Mouse (Mus musculus) midbrain, embryonic 12.5 days (tissue): ENCODE results near the gene Pcsk5. TPM values are rescaled to one million over a fixed set of nuclear protein-coding genes. Genes with fewer than 3 reads are reported as not detected.

ENCODE experiments used
- ATAC-seq: fragments of 200-750 bp; cut with Nextera tagmentation; 2 replicates; pipeline ENCODE4 v1.8.0; 2017; ENCODE audit warnings: low read depth, moderate TSS enrichment, moderate library complexity; ENCODE audit not compliant: low FRiP score
- H3K27ac ChIP-seq: fragments of 300-500 bp; sonication (generic); replicated peaks from 2 replicates; pipeline ENCODE4 v1.5.1; 2016; ENCODE audit warnings: mild to moderate bottlenecking
- H3K27me3 ChIP-seq: fragments of 300-500 bp; sonication (generic); 2 replicates; pipeline ENCODE4 v1.6.1; 2016; ENCODE audit warnings: mild to moderate bottlenecking
- H3K36me3 ChIP-seq: fragments of 300-500 bp; sonication (generic); 2 replicates; pipeline ENCODE4 v1.6.1; 2016
- H3K4me1 ChIP-seq: fragments of 300-500 bp; sonication (generic); 2 replicates; pipeline ENCODE4 v1.6.1; 2016
- H3K4me2 ChIP-seq: fragments of 300-500 bp; sonication (generic); replicated peaks from 2 replicates; pipeline ENCODE4 v1.6.1; 2016; ENCODE audit warnings: mild to moderate bottlenecking, moderate library complexity
- H3K4me3 ChIP-seq: fragments of 300-500 bp; sonication (generic); 2 replicates; pipeline ENCODE4 v1.5.1; 2016; ENCODE audit warnings: mild to moderate bottlenecking
- H3K9ac ChIP-seq: fragments of 300-500 bp; sonication (generic); replicated peaks from 2 replicates; pipeline ENCODE4 v1.6.1; 2016; ENCODE audit warnings: mild to moderate bottlenecking, moderate library complexity
- H3K9me3 ChIP-seq: fragments of 300-500 bp; sonication (generic); 2 replicates; pipeline ENCODE4 v1.6.1; 2016; ENCODE audit warnings: mild to moderate bottlenecking
- WGBS: fragments of 180-500 bp; shearing (Covaris S2); methylation state at CpG from one replicate; pipeline ENCODE4 v1.1.7; 2016; 5-methylcytosine and 5-hydroxymethylcytosine counted together
- polyA plus RNA-seq: library from polyadenylated mRNA; unstranded; fragments of >200 nt; fragmentation: Nextera tagmentation; extraction: Ambion mirVana; gene quantifications from 2 replicates; pipeline ENCODE4 v1.2.1, GENCODE M21; 2016

The Pcsk5 gene
- polyA plus RNA-seq, 1 experiment from 2014 or later: 12.1 TPM

DNA sequence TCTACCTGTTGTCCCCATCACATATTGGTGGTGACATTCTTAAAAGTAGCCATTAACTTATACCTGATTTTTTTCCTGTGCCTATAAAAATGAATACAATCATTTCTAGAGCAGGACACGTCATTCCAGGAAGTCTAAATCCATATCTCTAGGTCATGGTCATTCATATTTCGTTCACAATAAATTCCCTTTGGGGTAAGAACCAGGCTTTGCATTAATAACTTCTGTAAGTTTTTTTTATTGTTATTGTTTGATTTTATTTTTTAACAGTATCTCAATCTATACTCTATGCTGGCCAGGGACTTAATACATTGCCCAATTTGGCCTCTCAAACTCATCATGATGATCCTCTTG lies 408.9 kb downstream of the Pcsk5 start:
- Histone ChIP-seq H3K4me3 (no peak overlapping the region), H3K36me3 (no peaks in the 10 kb centered on the region), H3K9me3 (no peaks in the 10 kb centered on the region), H3K9ac (no peak overlapping the region), H3K27ac (no peak overlapping the region), H3K27me3 (no peaks in the 10 kb centered on the region), H3K4me1 (no peaks in the 10 kb centered on the region), H3K4me2 (no peak overlapping the region)
- ATAC-seq: no peak
- WGBS: 83% methylated on average over 2 of the region's 2 CpGs

DNA sequence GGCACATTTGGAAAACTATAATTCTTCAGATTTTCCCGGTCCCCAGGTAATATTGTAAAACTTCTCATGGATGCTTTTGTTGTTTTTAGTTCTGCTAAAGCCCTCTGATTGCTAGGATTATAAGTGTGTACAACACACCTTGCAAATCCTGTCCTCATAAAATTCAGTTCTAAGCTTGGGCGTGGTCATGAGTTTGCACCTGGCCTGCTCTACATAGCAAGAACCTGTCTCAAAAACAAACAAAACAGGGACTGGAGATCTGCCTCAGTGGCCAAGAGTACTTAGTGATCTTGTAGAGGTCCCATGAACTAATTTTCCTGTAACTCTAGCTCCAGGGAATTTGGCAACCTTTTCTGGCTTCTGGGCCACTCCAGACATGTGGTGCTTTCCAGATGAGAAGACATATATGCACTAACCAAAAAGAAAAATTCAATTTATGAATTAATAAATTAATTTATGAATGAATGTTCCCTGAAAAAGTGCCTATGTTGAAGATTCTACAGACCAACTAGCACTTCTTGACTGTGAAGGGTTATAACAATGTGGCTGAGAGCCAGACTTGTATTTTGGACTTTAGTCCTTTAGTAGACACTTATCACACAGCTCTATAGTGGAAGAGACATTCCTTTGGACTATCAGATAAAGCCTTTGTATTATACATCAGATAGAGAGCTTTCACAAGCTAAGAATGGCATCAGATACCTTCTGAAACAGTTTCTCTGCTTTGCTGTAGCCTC lies 409.4 kb downstream of the Pcsk5 start:
- Histone ChIP-seq H3K9ac (no peak overlapping the region), H3K4me2 (no peak overlapping the region), H3K27me3 (no peaks in the 10 kb centered on the region), H3K9me3 (no peaks in the 10 kb centered on the region), H3K4me3 (no peak overlapping the region), H3K4me1 (no peaks in the 10 kb centered on the region), H3K27ac (no peak overlapping the region), H3K36me3 (no peaks in the 10 kb centered on the region)
- WGBS: 83% methylated on average over 2 of the region's 2 CpGs
- no peak for ATAC-seq

DNA sequence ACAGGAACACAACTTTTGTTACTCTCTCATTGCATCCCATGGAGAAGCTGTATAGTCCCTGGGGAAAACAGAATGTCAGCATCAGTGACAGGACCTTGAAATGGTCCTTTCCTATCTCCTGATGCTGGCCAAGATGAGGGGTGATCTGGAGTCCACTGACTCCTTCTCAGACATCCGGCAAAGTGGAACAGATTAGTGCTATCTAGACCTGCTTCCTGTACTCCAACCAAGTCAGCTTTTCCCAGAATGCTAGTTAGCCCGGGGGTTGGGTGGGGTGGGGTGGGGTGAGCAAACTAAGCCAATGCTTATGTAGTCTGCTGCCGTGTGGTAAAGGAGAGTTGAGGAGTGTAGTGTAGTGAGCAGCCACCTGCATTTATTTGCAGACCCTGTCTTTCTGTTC lies 414.1 kb downstream of the Pcsk5 start:
- no peak overlapping the region for H3K27ac ChIP-seq
- 76% methylated on average over 3 of the region's 3 CpGs for WGBS
- no peak overlapping the region for H3K9ac ChIP-seq
- H3K27me3 ChIP-seq: no peaks in the 10 kb centered on the region
- no peaks in the 10 kb centered on the region for H3K36me3 ChIP-seq
- no peak overlapping the region for H3K4me3 ChIP-seq
- no peak for ATAC-seq
- H3K4me1 ChIP-seq: no peaks in the 10 kb centered on the region
- H3K4me2 ChIP-seq: no peak overlapping the region
- H3K9me3 ChIP-seq: no peaks in the 10 kb centered on the region

DNA sequence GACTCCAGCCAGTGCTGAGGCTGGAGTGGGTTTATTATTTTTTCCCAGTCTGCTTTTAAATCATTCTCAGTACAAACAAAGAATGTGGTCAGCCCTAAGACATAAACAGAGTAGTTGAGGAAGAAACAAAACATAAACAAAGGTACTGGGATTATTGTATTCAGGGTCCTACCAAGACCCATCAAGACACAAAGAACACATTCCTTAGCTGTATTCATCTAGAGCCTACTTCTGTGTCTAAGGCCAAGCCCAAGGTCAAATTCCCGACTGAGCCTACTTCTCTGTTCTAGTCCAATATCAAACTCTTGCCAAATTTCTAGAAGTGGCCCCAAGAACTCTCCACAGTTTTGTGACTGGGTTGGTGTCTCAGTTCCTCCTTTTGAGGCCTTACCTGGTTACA lies 419.6 kb downstream of the Pcsk5 start:
- 75% methylated on average over 1 of the region's 1 CpGs for WGBS
- no peaks in the 10 kb centered on the region for H3K27me3 ChIP-seq
- H3K36me3 ChIP-seq: no peaks in the 10 kb centered on the region
- H3K4me2 ChIP-seq: no peak overlapping the region
- H3K9me3 ChIP-seq: no peaks in the 10 kb centered on the region
- no peak overlapping the region for H3K27ac ChIP-seq
- H3K9ac ChIP-seq: no peak overlapping the region
- no peak for ATAC-seq
- H3K4me3 ChIP-seq: no peak overlapping the region
- H3K4me1 ChIP-seq: no peaks in the 10 kb centered on the region

DNA sequence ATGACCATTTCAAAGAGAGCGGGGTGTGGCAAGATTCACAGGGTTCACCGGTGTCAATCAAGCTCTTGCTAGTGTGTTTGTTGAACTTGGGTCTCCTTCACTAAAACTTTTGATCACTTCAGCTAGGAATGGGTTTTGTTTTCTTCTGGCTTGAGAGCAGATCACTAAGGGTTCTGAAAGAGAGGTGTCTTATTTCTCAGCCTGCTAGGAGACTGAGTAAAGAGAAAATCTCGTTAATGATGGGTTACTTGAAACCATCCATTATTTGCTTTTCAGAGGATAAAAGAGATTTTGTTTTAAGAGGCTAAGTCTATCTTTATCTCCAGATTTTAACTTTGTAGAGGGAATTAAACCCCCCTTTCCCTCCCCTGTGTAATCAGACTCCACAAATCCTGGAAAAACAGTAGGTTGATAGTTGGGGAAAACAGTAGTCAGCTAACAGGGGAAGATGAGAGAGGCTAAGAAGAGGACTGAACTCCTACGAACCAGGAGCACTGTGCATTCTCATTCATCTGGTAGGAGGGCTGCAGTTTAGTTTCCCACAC lies 424.4 kb downstream of the Pcsk5 start:
- no peak for ATAC-seq
- Histone ChIP-seq H3K9ac (no peak overlapping the region), H3K27me3 (no peaks in the 10 kb centered on the region), H3K27ac (no peak overlapping the region), H3K9me3 (no peaks in the 10 kb centered on the region), H3K36me3 (no peaks in the 10 kb centered on the region), H3K4me1 (no peaks in the 10 kb centered on the region), H3K4me3 (no peak overlapping the region), H3K4me2 (no peak overlapping the region)
- WGBS: 49% methylated on average over 4 of the region's 4 CpGs

DNA sequence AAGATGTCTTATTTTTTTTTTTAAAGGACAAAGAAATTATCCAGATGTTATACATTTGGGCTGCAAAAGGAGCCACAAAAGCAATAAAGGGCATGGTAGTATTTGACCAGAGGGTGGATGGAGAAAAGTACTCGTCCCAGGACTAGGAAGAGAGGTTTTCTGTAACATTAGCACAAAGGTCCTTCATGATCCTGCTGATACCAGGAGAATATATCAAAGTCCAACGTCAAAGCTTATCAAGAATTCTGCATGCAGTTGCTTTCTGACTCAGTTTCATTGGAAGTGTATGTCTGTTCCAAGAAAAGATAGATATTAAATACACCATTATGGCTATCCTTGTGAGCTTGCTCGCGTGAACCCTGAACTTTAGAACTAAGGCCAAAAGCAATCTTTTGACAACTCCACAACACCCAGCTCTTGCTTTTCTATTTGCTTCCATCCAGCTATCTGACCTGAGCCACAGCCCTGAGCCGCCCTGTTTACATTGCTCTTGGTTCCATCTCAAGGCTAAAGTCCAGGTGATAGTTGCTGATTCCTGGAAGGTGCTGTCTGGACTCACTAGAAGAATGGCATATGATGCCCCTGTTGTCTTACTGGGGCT lies 426.9 kb downstream of the Pcsk5 start:
- Histone ChIP-seq H3K9ac (no peak overlapping the region), H3K36me3 (no peaks in the 10 kb centered on the region), H3K4me1 (no peaks in the 10 kb centered on the region), H3K9me3 (peaks cover 5% of the 10 kb centered on the region; the same call in 1 of the 2 replicates), H3K4me2 (no peak overlapping the region), H3K4me3 (no peak overlapping the region), H3K27ac (no peak overlapping the region), H3K27me3 (no peaks in the 10 kb centered on the region)
- ATAC-seq: no peak
- 85% methylated on average over 5 of the region's 5 CpGs for WGBS

DNA sequence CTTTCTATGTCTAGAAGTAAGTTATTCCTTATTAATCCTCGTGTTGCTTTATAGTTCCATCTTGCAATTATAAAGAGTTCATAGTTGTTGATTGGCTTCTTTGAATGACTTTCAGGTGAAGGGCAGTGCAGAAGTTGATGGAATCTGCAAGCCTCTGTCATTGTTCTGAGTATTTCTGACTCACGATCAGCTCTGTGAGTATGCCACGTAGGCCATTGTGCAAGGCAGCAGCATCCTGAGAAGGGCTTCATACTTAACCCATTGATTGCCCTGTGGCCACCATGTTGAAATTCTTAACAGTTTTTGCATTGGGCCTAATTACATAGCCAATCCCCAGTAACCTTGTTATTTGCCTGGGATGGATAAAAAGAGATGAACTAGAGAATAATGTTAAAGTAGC lies 428.1 kb downstream of the Pcsk5 start:
- 65% methylated on average over 3 of the region's 3 CpGs for WGBS
- no peak overlapping the region for H3K4me2 ChIP-seq

DNA sequence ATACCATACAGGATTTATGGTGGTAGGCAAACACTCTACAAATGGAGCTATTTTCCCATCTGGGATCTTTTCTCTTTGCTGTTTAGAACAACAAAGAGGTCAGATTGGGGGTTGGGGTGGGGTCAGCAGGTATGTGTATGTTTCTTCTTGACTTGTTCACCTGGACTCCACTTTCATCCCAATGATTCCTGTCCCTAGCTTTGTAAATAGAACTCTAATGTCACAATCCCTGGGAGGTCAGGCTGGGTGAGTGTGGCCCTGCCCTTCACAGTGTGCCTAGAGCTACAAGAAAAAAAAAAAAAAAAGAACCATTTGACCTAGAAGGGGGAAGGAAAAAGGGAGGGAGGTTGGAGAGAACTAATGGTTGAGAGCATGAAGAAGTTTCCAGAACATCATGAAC lies 428.8 kb downstream of the Pcsk5 start:
- no peaks in the 10 kb centered on the region for H3K36me3 ChIP-seq
- ATAC-seq: no peak

More for the DNA sequence above, 428.1 kb downstream of the Pcsk5 start:
- no peak overlapping the region for H3K4me3 ChIP-seq
- H3K27ac ChIP-seq: no peak overlapping the region
- ATAC-seq: no peak
- H3K9me3 ChIP-seq: peaks cover 5% of the 10 kb centered on the region; the same call in 1 of the 2 replicates
- H3K4me1 ChIP-seq: no peaks in the 10 kb centered on the region
- no peaks in the 10 kb centered on the region for H3K36me3 ChIP-seq
- no peak overlapping the region for H3K9ac ChIP-seq
- H3K27me3 ChIP-seq: no peaks in the 10 kb centered on the region

DNA sequence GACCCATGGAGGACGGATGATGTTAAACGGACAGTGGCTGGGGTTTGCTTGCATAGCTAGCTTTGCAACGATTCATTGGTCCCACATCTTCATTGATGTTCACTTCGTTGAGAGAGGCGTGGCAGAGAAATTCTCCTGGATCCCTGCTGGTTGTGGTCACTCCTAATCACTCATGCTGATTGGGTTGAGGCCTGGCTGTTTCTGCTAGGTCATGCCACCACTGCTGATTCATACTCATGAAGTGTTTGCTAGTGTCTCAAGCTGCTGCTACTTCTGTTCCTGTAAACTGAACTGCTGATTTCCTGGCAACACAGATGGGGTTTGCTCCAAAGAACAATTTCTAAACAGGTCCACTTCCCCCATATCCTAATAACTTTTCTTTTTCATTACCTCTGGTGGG lies 430.6 kb downstream of the Pcsk5 start:
- no peak for ATAC-seq
- Histone ChIP-seq H3K9ac (no peak overlapping the region), H3K4me2 (no peak overlapping the region), H3K4me1 (no peaks in the 10 kb centered on the region), H3K27me3 (no peaks in the 10 kb centered on the region), H3K36me3 (no peaks in the 10 kb centered on the region), H3K27ac (no peak overlapping the region), H3K4me3 (no peak overlapping the region), H3K9me3 (peaks cover 5% of the 10 kb centered on the region; the same call in 1 of the 2 replicates)
- 87% methylated on average over 5 of the region's 5 CpGs for WGBS

More for the DNA sequence above, 428.8 kb downstream of the Pcsk5 start:
- no peak overlapping the region for H3K4me2 ChIP-seq
- peaks cover 5% of the 10 kb centered on the region; the same call in 1 of the 2 replicates for H3K9me3 ChIP-seq
- H3K27me3 ChIP-seq: no peaks in the 10 kb centered on the region
- no peak overlapping the region for H3K27ac ChIP-seq
- no peaks in the 10 kb centered on the region for H3K4me1 ChIP-seq
- H3K4me3 ChIP-seq: no peak overlapping the region
- H3K9ac ChIP-seq: no peak overlapping the region

DNA sequence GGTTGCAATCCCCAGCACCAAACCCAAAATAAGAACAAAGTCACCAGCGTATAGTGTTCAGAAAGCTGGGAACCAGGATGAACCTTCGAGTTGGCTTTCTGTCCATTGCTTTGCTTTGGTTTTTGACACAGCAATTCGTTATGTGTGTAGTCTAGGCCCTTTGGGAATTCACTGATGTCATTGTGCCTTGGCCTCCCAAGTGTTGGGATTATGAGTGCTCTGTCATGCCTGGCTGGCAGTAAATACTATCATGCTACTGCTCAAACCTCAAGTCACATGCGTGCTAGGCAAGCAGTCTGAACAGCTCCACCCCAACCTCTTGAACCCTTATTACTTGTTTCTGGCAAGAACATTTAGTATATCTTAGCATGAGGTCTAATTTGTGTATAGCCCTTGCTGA lies 434.3 kb downstream of the Pcsk5 start:
- Histone ChIP-seq H3K9ac (no peak overlapping the region), H3K4me3 (no peak overlapping the region), H3K27me3 (no peaks in the 10 kb centered on the region), H3K4me1 (no peaks in the 10 kb centered on the region), H3K4me2 (no peak overlapping the region), H3K36me3 (peaks cover 24% of the 10 kb centered on the region), H3K27ac (no peak overlapping the region), H3K9me3 (peaks cover 5% of the 10 kb centered on the region; the same call in 1 of the 2 replicates)
- no peak for ATAC-seq
- WGBS: 83% methylated on average over 4 of the region's 4 CpGs

DNA sequence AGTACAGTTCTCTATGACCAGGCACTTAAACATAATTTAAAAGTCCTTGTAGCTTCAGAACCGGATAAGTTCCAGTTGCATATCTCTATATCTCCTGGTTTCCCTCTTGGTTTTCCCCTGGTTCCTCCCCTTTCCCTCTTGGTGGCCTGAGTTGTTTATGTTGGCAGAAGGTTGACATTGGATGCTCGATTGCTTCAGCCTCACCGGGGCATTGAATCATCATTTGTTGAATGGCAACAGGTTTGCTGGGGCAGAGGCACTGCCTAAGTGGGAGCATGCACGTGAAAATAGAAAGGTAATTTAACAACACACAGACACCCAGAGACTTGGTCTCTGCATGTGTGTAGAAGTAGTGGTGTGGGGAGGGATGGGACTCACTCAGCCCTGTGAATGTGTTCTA lies 436.9 kb downstream of the Pcsk5 start:
- Histone ChIP-seq H3K27ac (no peak overlapping the region), H3K27me3 (no peaks in the 10 kb centered on the region), H3K9me3 (no peaks in the 10 kb centered on the region), H3K4me1 (no peaks in the 10 kb centered on the region), H3K9ac (no peak overlapping the region), H3K36me3 (peaks cover 24% of the 10 kb centered on the region), H3K4me3 (no peak overlapping the region), H3K4me2 (no peak overlapping the region)
- WGBS: 91% methylated on average over 4 of the region's 4 CpGs
- ATAC-seq: no peak

DNA sequence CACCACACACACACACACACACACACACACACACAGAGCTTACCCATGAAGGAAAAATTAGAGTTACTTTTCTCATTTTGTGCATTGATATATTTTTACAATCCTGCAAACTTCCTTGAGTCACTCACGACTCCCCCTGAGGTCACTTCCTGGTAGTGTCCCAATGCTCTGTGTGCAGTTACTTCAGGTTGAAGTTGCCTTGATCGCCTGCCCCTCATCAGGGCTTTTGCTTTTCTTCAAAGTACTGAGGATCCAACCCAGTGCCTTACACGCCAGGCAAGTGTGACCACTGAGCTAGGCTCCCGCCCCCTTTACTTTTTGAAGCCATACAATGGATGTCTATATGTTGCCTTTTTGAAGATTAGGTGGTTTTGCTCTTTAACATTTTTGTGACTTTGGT lies 437.5 kb downstream of the Pcsk5 start:
- H3K4me2 ChIP-seq: no peak overlapping the region
- no peak overlapping the region for H3K27ac ChIP-seq
- ATAC-seq: no peak
- 91% methylated on average over 4 of the region's 4 CpGs for WGBS
- H3K9me3 ChIP-seq: no peaks in the 10 kb centered on the region
- no peaks in the 10 kb centered on the region for H3K27me3 ChIP-seq
- H3K36me3 ChIP-seq: peaks cover 24% of the 10 kb centered on the region
- peaks cover 4% of the 10 kb centered on the region; the same call in 1 of the 2 replicates for H3K4me1 ChIP-seq
- no peak overlapping the region for H3K4me3 ChIP-seq
- H3K9ac ChIP-seq: no peak overlapping the region
